Mouse (Mus musculus) embryonic facial prominence, embryonic 10.5 days (tissue): Measurements from ENCODE around the gene Olfr361. TPM values are rescaled to one million over a fixed set of nuclear protein-coding genes. Genes with fewer than 3 reads are reported as not detected.
"Not testable (repeated sequence)": the region's sequence is repeated elsewhere in the genome, so short reads cannot be mapped to it uniquely, and the experiment has no call there.

ENCODE experiments used
- DNase-seq: peaks from one replicate; pipeline ENCODE4 v3.0.0-alpha.2; 2017; ENCODE audit warnings: low spot score
- H3K27ac ChIP-seq: fragments of 300-500 bp; sonication (generic); replicated peaks from 2 replicates; pipeline ENCODE4 v1.5.1; 2016; ENCODE audit warnings: mild to moderate bottlenecking
- H3K27me3 ChIP-seq: fragments of 300-500 bp; sonication (generic); replicated peaks from 2 replicates; pipeline ENCODE4 v1.6.1; 2016; ENCODE audit warnings: low read depth, mild to moderate bottlenecking; ENCODE audit not compliant: poor library complexity, severe bottlenecking
- H3K36me3 ChIP-seq: fragments of 300-500 bp; sonication (generic); replicated peaks from 2 replicates; pipeline ENCODE4 v1.6.1; 2016; ENCODE audit warnings: mild to moderate bottlenecking, moderate library complexity
- H3K4me1 ChIP-seq: fragments of 300-500 bp; sonication (generic); 2 replicates; pipeline ENCODE4 v1.6.1; 2016
- H3K4me3 ChIP-seq: fragments of 300-500 bp; sonication (generic); 2 replicates; pipeline ENCODE4 v1.5.1; 2016; ENCODE audit warnings: mild to moderate bottlenecking, moderate library complexity
- H3K9me3 ChIP-seq: fragments of 300-500 bp; sonication (generic); 2 replicates; pipeline ENCODE4 v1.6.1; 2016; ENCODE audit warnings: mild to moderate bottlenecking
- WGBS: fragments of 180-500 bp; shearing (Covaris S2); methylation state at CpG from one replicate; pipeline ENCODE4 v1.1.7; 2016; 5-methylcytosine and 5-hydroxymethylcytosine counted together
- polyA plus RNA-seq: library from polyadenylated mRNA; unstranded; fragments of >200 nt; fragmentation: Nextera tagmentation; extraction: Ambion mirVana; gene quantifications from 2 replicates; pipeline ENCODE4 v1.2.1, GENCODE M21; 2016

Gene Olfr361
- not detected in 2 replicates for polyA plus RNA-seq

DNA sequence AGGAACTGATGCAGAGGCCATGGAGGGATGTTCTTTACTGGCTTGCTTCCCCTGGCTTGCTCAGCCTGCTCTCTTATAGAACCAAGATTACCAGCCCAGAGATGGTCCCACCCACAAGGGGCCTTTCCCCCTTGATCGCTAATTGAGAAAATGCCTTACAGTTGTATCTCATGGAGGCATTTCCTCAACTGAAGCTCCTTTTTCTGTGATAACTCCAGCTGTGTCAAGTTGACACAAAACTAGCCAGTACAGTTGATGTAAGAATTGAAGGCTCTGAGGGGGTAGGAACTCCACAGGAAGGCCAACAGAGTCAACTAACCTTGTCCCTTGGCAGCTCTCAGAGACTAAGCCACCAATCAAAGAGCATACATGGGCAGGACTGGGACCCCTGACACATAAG, at the start of gene Olfr361:
Olfr361 (minus strand) TSS at position 101 of the 400 bp plus-strand sequence.
- WGBS = 48% methylated on average over 1 of the region's 1 CpGs

DNA sequence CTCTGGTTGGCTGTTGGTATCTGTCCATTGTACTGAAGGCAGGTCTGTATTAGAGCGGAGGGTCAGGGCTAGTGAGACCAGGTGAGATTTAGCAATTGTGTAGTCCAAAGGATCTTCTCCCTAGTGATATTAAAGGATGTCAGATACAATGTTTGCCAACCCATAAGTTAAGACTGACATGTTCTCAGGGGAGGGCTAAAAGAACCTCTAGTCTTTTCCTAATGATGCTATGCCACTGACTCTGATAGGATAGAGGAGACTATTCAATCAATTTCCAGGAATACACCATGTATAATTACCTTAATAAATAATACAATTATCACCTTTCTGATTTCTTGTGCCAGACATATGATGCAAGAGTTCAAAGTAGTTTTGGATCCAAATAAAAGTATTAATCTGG, 28.7 kb upstream of the Olfr361 start, which contains the start of gene Olfr362:
Olfr362 (minus strand) TSS at position 101 of the 400 bp plus-strand sequence.
- WGBS = 83% methylated on average over 1 of the region's 1 CpGs
- Histone ChIP-seq H3K4me1 (no peaks in the 10 kb centered on the region), H3K27me3 (no peaks in the 10 kb centered on the region)

More for the DNA sequence above, at the start of gene Olfr361:
- not testable (repeated sequence) for H3K36me3 ChIP-seq, H3K4me1 ChIP-seq, DNase-seq, H3K4me3 ChIP-seq, H3K9me3 ChIP-seq, H3K27ac ChIP-seq, H3K27me3 ChIP-seq

DNA sequence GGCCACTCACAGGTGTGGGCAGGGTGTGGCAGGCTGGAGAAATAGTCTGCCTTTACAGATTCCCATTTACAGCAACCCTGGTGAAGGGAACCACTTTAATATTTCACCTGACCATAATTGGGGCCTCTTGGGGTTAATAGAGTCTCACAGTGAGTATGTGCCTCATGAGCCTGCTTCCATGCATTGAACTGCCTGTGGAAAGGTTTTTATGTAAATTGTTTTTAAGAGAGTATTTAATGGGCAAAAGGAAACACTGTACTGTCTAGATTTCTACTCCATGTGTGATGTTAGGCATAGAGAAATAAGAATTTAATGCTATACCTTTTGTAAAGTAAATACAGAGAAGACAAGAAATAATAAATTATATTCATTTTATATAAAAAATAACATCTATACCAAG, 23.6 kb downstream of the Olfr361 start, which contains the start of gene Olfr360:
Olfr360 (plus strand) TSS at position 301 of the 400 bp plus-strand sequence.
- Histone ChIP-seq H3K27ac (no peak within 1 kb of the TSS), H3K36me3 (no peaks in the 10 kb centered on the region), H3K27me3 (no peaks in the 10 kb centered on the region), H3K9me3 (peaks cover 20% of the 10 kb centered on the region), H3K4me3 (no peak within 1 kb of the TSS), H3K4me1 (no peaks in the 10 kb centered on the region)
- no peak for DNase-seq

More for the DNA sequence above, 28.7 kb upstream of the Olfr361 start, which contains the start of gene Olfr362:
- Histone ChIP-seq H3K4me3 (no peak within 1 kb of the TSS), H3K36me3 (no peaks in the 10 kb centered on the region), H3K9me3 (peaks cover 23% of the 10 kb centered on the region), H3K27ac (no peak within 1 kb of the TSS)
- DNase-seq = no peak

Other genes with a start within 250 kb of the Olfr361 start
- not detected in 2 replicates for gene Olfr350, start 243.0 kb downstream of the Olfr361 start, polyA plus RNA-seq
- not detected in 2 replicates for gene Olfr351, start 226.6 kb downstream of the Olfr361 start, polyA plus RNA-seq
- not detected in 2 replicates for gene Olfr352, start 220.8 kb downstream of the Olfr361 start, polyA plus RNA-seq
- gene Olfr353, start 196.4 kb downstream of the Olfr361 start, polyA plus RNA-seq = not detected in 2 replicates
- gene Olfr354, start 183.6 kb downstream of the Olfr361 start, polyA plus RNA-seq = not detected in 2 replicates
- not detected in 2 replicates for gene Olfr355, start 160.4 kb downstream of the Olfr361 start, polyA plus RNA-seq
- gene Olfr356, start 152.2 kb downstream of the Olfr361 start, polyA plus RNA-seq = not detected in 2 replicates
- not detected in 2 replicates for gene Olfr357, start 95.5 kb downstream of the Olfr361 start, polyA plus RNA-seq
- not detected in 2 replicates for gene Olfr358, start 80.0 kb downstream of the Olfr361 start, polyA plus RNA-seq
- gene Olfr360, start 23.5 kb downstream of the Olfr361 start, polyA plus RNA-seq = not detected in 2 replicates
- not detected in 2 replicates for gene Olfr362, start 28.6 kb upstream of the Olfr361 start, polyA plus RNA-seq
- not detected in 2 replicates for gene Olfr364-ps1, start 50.0 kb upstream of the Olfr361 start, polyA plus RNA-seq
- not detected in 2 replicates for gene Olfr365, start 98.9 kb upstream of the Olfr361 start, polyA plus RNA-seq
- gene Olfr366, start 122.3 kb upstream of the Olfr361 start, polyA plus RNA-seq = not detected in 2 replicates
- gene Olfr368, start 237.2 kb upstream of the Olfr361 start, polyA plus RNA-seq = not detected in 2 replicates